Mouse (Mus musculus) cerebellum, adult 9-10 months (tissue): Measurements from ENCODE around the gene Cnpy1.
A peak's percentile ranks its signal among the peaks of the same experiment; 100 is the strongest.

Experiments
- DNase-seq: peaks from one replicate; pipeline ENCODE4 v3.0.0; 2022

Gene Cnpy1

GRCm38 (mm10) chr5:28179237-28179790 is 66.3 kb downstream of the Cnpy1 start:
- DNase-seq, result no peak

- no peak for DNase-seq
Measured at GRCm38 (mm10) chr5:28178322-28178721, 67.3 kb downstream of the Cnpy1 start.

DNA sequence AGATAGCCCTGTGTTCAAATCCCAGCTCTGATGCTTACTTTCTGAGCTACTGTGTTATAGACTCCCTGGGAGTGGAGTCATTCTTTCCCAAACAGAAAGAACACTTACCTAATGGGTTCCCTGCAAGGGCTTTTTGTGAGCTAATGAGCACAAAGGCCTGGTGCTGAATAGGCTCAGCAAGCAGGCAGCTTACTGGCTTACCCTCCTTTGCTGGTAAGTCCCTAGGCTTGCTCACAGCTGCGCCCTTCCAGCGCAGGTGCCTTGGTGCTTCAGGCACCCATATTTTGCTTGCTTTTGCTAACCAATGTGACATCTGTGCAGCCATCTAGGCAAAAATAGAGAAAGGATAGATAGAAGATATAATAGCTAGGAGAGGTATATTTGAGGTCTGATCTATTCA is 69.0 kb downstream of the Cnpy1 start:
- no peak for DNase-seq

GRCm38 (mm10) chr5:28176023-28176422 is 69.6 kb downstream of the Cnpy1 start:
- DNase-seq, result no peak

GRCm38 (mm10) chr5:28175570-28175919 is 70.1 kb downstream of the Cnpy1 start:
- no peak for DNase-seq

- DNase-seq, result peak; percentile 65
Measured at GRCm38 (mm10) chr5:28174876-28175569, 70.6 kb downstream of the Cnpy1 start.

DNA sequence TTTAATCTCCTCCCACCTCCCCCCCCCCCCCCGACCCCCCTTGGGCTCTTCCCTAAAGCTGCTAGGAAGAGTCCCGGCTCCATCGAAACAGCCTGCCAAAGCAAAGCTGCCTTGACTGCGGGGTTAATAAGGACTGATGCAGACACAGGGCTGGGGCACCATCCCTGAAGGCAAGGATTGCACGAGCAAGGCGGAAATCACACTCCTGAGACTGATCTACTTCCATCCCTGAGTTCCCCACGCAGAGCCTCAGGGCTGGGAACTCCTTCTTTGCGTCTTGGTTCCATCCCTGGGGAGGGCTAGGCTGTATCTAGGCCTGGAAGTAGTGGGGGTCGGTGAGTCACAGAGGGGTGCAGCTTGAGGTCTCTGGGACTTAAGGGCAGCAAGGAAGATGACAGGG is 71.5 kb downstream of the Cnpy1 start:
- no peak for DNase-seq

GRCm38 (mm10) chr5:28173674-28174073 is 71.9 kb downstream of the Cnpy1 start:
- no peak for DNase-seq

- DNase-seq, result no peak
Measured at GRCm38 (mm10) chr5:28172921-28173670, 72.5 kb downstream of the Cnpy1 start.

DNA sequence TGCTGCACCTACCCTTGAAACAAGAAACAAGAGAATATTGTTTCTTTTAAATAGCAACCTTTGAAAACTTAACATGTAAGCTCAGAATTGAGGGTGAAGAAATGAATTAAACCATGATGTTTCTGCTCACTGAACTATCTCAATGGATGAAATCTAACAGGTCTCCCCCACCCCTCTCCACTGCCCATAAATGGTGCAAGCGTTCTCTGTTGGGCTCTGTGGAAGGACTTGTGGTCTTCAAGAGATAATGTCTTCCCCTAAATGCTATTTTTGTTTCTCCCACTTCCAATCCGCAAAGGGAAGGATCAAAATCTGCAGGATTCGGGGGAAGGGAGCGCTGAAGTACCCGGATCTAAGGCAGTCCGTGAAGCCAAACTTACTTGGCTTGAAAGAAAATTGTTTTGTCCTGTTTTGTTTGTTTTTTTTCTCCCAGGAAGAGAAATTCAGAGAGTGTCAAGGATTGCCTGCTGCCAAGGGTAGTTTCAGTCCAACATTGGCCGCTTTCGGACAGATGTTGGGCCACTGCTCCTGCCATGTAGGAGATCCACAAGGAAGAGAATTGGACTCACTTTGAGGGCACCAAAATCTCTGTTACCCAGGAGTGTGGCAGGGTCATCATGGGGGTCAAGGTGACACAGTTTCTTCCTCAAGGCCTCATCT is 73.2 kb downstream of the Cnpy1 start:
- DNase-seq, result no peak

- DNase-seq, result peak; percentile 52
Measured at GRCm38 (mm10) chr5:28171667-28172066, 73.9 kb downstream of the Cnpy1 start.

GRCm38 (mm10) chr5:28170892-28171291 is 74.7 kb downstream of the Cnpy1 start:
- DNase-seq, result peak; percentile 58

- DNase-seq, result peak; percentile 67
Measured at GRCm38 (mm10) chr5:28170081-28170480, 75.5 kb downstream of the Cnpy1 start.

DNA sequence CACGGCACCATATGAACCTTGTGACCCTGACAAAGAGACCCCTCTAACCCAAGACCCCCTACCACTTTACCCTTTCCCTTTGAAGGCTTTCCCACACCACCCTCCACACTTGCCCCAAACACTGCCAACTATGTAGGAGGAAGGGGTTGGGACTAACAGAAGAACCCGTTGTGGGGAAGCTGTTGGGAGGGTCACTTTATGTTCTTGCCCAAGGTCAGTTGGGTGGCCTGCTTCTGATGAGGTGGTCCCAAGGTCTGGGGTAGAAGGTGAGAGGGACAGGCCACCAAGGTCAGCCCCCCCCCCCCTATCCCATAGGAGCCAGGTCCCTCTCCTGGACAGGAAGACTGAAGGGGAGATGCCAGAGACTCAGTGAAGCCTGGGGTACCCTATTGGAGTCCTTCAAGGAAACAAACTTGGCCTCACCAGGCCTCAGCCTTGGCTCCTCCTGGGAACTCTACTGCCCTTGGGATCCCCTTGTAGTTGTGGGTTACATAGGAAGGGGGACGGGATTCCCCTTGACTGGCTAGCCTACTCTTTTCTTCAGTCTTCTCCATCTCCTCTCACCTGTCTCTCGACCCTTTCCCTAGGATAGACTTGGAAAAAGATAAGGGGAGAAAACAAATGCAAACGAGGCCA is 76.3 kb downstream of the Cnpy1 start:
- DNase-seq, result peak; percentile 55

GRCm38 (mm10) chr5:28168253-28169165 is 77.1 kb downstream of the Cnpy1 start:
- peak; percentile 59 for DNase-seq

GRCm38 (mm10) chr5:28167611-28168252 is 77.9 kb downstream of the Cnpy1 start:
- DNase-seq, result peak; percentile 44

- peak; percentile 72 for DNase-seq
Measured at GRCm38 (mm10) chr5:28166256-28167231, 79.1 kb downstream of the Cnpy1 start.

- DNase-seq, result peak; percentile 96
Measured at GRCm38 (mm10) chr5:28165358-28166255, 80.0 kb downstream of the Cnpy1 start, which contains the start of gene En2. En2 (plus strand) TSS chr5:28165694.

- peak; percentile 72 for DNase-seq
Measured at GRCm38 (mm10) chr5:28163926-28164325, 81.7 kb downstream of the Cnpy1 start.
